Mouse (Mus musculus): ENCODE results near the gene Cntnap1. TPM values are rescaled to one million over a fixed set of nuclear protein-coding genes. Genes with fewer than 3 reads are reported as not detected.

Gene Cntnap1
- polyA plus RNA-seq, 1 experiment from 2014 or later, result 0.21 TPM

DNA sequence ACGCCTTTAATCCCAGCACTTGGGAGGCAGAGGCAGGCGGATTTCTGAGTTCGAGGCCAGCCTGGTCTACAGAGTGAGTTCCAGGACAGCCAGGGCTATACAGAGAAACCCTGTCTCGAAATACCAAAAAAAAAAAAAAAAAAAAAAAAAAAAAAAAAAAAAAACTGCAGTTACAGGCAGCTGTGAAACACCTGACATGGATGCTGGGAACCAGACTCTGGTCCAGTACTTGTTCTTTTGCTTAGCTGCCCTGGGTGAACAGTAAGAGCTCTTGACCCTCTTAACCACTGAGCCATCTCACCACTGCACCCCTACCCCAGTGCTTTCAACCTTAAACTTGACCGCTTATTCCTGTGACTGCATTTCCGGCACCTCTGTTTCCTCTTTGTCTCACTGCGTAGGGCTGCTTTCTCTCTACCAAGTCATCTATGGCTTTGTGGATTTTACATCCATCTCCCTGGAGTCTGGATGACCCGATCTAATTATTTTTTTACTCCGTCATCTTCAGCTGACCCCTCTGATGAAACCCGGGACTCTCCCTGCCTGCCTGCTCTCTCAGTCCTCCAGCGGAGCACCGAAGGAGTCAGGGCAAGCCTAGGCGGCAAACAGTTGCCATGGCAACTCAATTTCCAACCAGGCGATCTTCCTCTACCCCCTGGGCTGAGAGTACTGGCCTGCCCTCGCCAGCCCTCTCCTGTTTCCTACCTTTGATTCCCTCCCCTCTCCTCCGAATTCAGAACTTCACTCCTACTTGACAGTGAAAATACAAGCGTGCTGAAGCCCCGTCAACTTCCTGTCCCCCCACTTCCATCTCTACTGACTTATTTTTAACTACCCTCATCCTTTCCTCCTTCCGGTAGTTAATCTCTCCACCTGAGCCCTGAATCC lies 26.7 kb upstream of the Cntnap1 start:
- H3K9me3 ChIP-seq (ENCODE audit: control insufficient read depth, low read length), result no peaks in the 10 kb centered on the region
- peak overlapping the region; percentile 19 for H3K4me3 ChIP-seq (ENCODE audit: low read depth, low read length)
- WGBS, result 23% methylated on average over 18 of the region's 19 CpGs
- peak overlapping the region; percentile 23 for H3K9ac ChIP-seq (ENCODE audit: low read length)
- H3K27me3 ChIP-seq (ENCODE audit: control insufficient read depth, insufficient read depth, low read length), result no peaks in the 10 kb centered on the region
- 0 out of 2 replicates have a peak, but pooled peaks cover 10% of the 10 kb centered on the region for H3K4me1 ChIP-seq (ENCODE audit: control insufficient read depth, insufficient read depth, low read length)
- H3K36me3 ChIP-seq (ENCODE audit: control insufficient read depth, insufficient read depth, low read length), result no peaks in the 10 kb centered on the region
- DNase-seq (ENCODE audit: low spot score) (peak; percentile 71), ATAC-seq (ENCODE audit: insufficient number of reproducible peaks, low FRiP score, low TSS enrichment, low read depth) (no peak)
- H3K4me2 ChIP-seq (ENCODE audit: low read depth, severe bottlenecking), result peak overlapping the region; percentile 48
- no peak overlapping the region for H3K27ac ChIP-seq (replicated peaks; ENCODE audit: low read depth, low read length)

DNA sequence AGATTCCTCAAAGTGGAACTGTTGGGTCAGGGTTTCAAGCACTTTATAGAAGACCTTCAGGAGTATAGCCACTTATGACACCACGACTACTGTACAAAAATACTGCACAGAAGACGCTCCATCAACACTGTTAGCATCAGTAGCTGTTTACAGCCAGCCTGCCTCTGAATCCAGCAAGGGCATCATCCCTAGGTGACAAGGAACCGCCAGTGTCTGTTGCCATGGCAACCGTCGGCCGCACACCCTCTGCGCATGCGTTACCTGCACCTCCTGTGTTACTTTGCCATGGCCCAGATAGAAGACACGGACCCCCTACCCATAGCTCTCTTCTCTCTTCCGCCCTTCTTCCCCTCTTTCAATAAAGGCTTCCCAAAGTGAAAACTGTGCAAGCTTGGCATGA lies 23.9 kb upstream of the Cntnap1 start:
- no peak for ATAC-seq (ENCODE audit: insufficient number of reproducible peaks, low FRiP score, low TSS enrichment, low read depth)
- H3K27me3 ChIP-seq (ENCODE audit: control insufficient read depth, insufficient read depth, low read length), result no peaks in the 10 kb centered on the region
- no peak overlapping the region for H3K9ac ChIP-seq (ENCODE audit: low read length)
- peak; percentile 60 for DNase-seq (ENCODE audit: low spot score)
- no peak overlapping the region for H3K4me3 ChIP-seq (ENCODE audit: low read depth, low read length)
- H3K27ac ChIP-seq (replicated peaks; ENCODE audit: low read depth, low read length), result no peak overlapping the region
- peaks cover 16% of the 10 kb centered on the region for H3K4me1 ChIP-seq (ENCODE audit: control insufficient read depth, insufficient read depth, low read length)
- no peak overlapping the region for H3K4me2 ChIP-seq (ENCODE audit: low read depth, severe bottlenecking)
- H3K36me3 ChIP-seq (ENCODE audit: control insufficient read depth, insufficient read depth, low read length), result no peaks in the 10 kb centered on the region
- WGBS, result 27% methylated on average over 10 of the region's 10 CpGs
- no peaks in the 10 kb centered on the region for H3K9me3 ChIP-seq (ENCODE audit: control insufficient read depth, low read length)

DNA sequence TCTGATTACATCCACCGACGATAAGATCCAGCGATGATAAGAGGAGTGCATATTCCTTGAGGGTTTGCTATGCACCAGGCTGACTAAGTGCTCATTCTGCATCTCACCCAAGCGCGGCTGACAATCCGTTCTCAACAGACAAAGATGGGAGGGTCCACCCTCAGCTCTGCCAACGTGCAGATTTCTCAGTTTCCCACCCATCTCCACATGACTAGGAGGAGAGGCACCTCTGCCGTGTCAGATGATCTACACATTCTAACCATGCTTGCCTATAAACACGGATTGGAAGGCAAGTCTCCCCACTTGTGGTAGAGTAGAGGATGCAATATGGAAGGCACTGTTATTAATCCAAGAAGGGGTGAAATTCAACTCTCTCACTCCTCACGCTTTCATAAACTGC lies 21.6 kb upstream of the Cntnap1 start:
- Histone ChIP-seq H3K36me3 (ENCODE audit: control insufficient read depth, insufficient read depth, low read length) (no peaks in the 10 kb centered on the region), H3K4me1 (ENCODE audit: control insufficient read depth, insufficient read depth, low read length) (peaks cover 14% of the 10 kb centered on the region), H3K27ac (replicated peaks; ENCODE audit: low read depth, low read length) (0 out of 2 replicates have a peak overlapping the region, but pooled peaks have one; percentile 16), H3K27me3 (ENCODE audit: control insufficient read depth, insufficient read depth, low read length) (no peaks in the 10 kb centered on the region), H3K4me2 (ENCODE audit: low read depth, severe bottlenecking) (0 out of 2 replicates have a peak overlapping the region, but pooled peaks have one; percentile 16), H3K4me3 (ENCODE audit: low read depth, low read length) (no peak overlapping the region), H3K9ac (ENCODE audit: low read length) (no peak overlapping the region; the same call in 1 of the 2 replicates), H3K9me3 (ENCODE audit: control insufficient read depth, low read length) (no peaks in the 10 kb centered on the region)
- DNase-seq (ENCODE audit: low spot score) (no peak), ATAC-seq (ENCODE audit: insufficient number of reproducible peaks, low FRiP score, low TSS enrichment, low read depth) (no peak)
- WGBS, result 65% methylated on average over 10 of the region's 10 CpGs

DNA sequence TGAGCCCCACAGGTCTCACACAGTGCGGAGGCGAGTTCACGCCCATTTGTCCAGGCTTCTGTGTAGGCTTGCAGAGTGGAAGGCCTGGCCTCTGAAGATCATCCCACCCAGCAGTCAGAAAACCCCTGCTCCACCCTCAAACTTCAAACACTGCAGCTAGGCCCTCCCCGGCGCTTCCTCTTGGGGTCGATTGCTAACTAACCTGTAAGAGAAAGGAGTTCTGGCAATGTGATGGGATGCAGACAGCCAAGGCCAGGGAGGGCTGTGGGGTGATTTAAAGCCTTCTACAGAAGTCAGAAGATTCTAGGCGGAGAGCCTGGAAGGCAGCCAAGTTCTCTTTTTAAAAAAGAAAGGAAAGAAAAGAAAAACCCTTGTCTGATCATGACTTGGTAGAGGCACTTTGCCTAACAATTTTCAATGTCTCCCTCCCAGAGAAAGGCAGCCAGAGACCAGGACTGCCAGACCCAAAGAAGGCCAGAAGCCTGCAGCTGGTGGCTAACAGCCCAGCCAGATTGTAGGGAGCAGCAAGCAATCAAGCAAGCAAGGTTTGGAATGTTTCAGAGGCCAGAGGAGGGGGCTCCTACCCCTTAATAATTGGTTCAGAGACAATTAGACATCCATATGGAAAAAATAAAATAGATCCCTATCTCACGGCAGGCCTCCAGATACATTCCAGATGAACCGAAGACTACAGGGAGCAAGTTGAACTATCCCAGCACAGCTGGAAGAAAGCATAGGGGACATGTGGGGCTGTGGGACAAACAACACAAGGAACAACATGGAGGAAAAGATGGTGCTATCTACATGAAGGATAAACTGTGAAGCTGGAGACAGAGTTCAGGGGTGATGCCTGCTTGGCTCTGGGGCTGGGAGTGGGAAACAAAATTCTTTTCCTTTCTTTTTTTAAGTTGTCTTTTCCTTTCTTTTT lies 20.9 kb upstream of the Cntnap1 start:
- ATAC-seq (ENCODE audit: insufficient number of reproducible peaks, low FRiP score, low TSS enrichment, low read depth) (no peak), DNase-seq (ENCODE audit: low spot score) (no peak)
- H3K27me3 ChIP-seq (ENCODE audit: control insufficient read depth, insufficient read depth, low read length), result no peaks in the 10 kb centered on the region
- peaks cover 11% of the 10 kb centered on the region for H3K4me1 ChIP-seq (ENCODE audit: control insufficient read depth, insufficient read depth, low read length)
- H3K9ac ChIP-seq (ENCODE audit: low read length), result peak overlapping the region; percentile 36; the same call in 1 of the 2 replicates
- H3K4me3 ChIP-seq (ENCODE audit: low read depth, low read length), result no peak overlapping the region
- H3K36me3 ChIP-seq (ENCODE audit: control insufficient read depth, insufficient read depth, low read length), result no peaks in the 10 kb centered on the region
- WGBS, result 28% methylated on average over 9 of the region's 9 CpGs
- H3K9me3 ChIP-seq (ENCODE audit: control insufficient read depth, low read length), result no peaks in the 10 kb centered on the region
- peak overlapping the region; percentile 16; the same call in 1 of the 2 replicates for H3K27ac ChIP-seq (replicated peaks; ENCODE audit: low read depth, low read length)
- H3K4me2 ChIP-seq (ENCODE audit: low read depth, severe bottlenecking), result peak overlapping the region; percentile 16; the same call in 1 of the 2 replicates

GRCm38 (mm10) chr11:101151063-101151462 lies 19.3 kb upstream of the Cntnap1 start:
- Histone ChIP-seq H3K4me2 (ENCODE audit: low read depth, severe bottlenecking) (no peak overlapping the region), H3K27me3 (ENCODE audit: control insufficient read depth, insufficient read depth, low read length) (no peaks in the 10 kb centered on the region), H3K4me1 (ENCODE audit: control insufficient read depth, insufficient read depth, low read length) (peaks cover 16% of the 10 kb centered on the region), H3K36me3 (ENCODE audit: control insufficient read depth, insufficient read depth, low read length) (no peaks in the 10 kb centered on the region), H3K4me3 (ENCODE audit: low read depth, low read length) (no peak overlapping the region), H3K27ac (replicated peaks; ENCODE audit: low read depth, low read length) (no peak overlapping the region), H3K9ac (ENCODE audit: low read length) (no peak overlapping the region), H3K9me3 (ENCODE audit: control insufficient read depth, low read length) (no peaks in the 10 kb centered on the region)
- no peak for DNase-seq (ENCODE audit: low spot score)
- no peak for ATAC-seq (ENCODE audit: insufficient number of reproducible peaks, low FRiP score, low TSS enrichment, low read depth)
- 53% methylated on average over 2 of the region's 2 CpGs for WGBS

GRCm38 (mm10) chr11:101152825-101153224 lies 17.5 kb upstream of the Cntnap1 start:
- WGBS, result 82% methylated on average over 1 of the region's 1 CpGs
- Histone ChIP-seq H3K27ac (replicated peaks; ENCODE audit: low read depth, low read length) (no peak overlapping the region), H3K4me1 (ENCODE audit: control insufficient read depth, insufficient read depth, low read length) (peaks cover 17% of the 10 kb centered on the region), H3K9ac (ENCODE audit: low read length) (no peak overlapping the region), H3K4me3 (ENCODE audit: low read depth, low read length) (no peak overlapping the region), H3K9me3 (ENCODE audit: control insufficient read depth, low read length) (no peaks in the 10 kb centered on the region), H3K36me3 (ENCODE audit: control insufficient read depth, insufficient read depth, low read length) (no peaks in the 10 kb centered on the region), H3K27me3 (ENCODE audit: control insufficient read depth, insufficient read depth, low read length) (no peaks in the 10 kb centered on the region), H3K4me2 (ENCODE audit: low read depth, severe bottlenecking) (no peak overlapping the region)
- no peak for ATAC-seq (ENCODE audit: insufficient number of reproducible peaks, low FRiP score, low TSS enrichment, low read depth)
- no peak for DNase-seq (ENCODE audit: low spot score)

DNA sequence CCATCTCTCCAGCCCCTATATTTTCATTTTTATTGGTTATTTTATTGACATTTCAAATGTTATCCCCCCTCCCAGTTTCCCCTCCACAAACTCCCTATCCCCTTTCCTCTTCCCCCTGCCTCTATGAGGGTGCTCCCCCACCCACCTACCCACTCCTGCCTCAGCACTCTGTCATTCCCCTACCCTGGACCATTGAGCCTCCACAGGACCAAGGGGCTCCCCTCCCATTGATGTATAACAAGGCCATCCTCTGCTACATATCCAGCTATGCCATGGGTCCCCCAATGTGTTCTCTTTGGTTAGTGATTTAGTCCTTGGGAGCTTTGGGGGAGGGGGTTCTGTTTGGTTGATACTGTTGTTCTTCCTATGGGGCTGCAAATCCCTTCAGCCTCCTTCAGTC lies 15.7 kb upstream of the Cntnap1 start:
- Histone ChIP-seq H3K4me3 (ENCODE audit: low read depth, low read length) (no peak overlapping the region), H3K36me3 (ENCODE audit: control insufficient read depth, insufficient read depth, low read length) (no peaks in the 10 kb centered on the region), H3K27me3 (ENCODE audit: control insufficient read depth, insufficient read depth, low read length) (no peaks in the 10 kb centered on the region), H3K4me1 (ENCODE audit: control insufficient read depth, insufficient read depth, low read length) (peaks cover 8% of the 10 kb centered on the region; the same call in 1 of the 2 replicates), H3K9ac (ENCODE audit: low read length) (no peak overlapping the region), H3K9me3 (ENCODE audit: control insufficient read depth, low read length) (no peaks in the 10 kb centered on the region), H3K27ac (replicated peaks; ENCODE audit: low read depth, low read length) (no peak overlapping the region), H3K4me2 (ENCODE audit: low read depth, severe bottlenecking) (no peak overlapping the region)
- DNase-seq (ENCODE audit: low spot score) (no peak), ATAC-seq (ENCODE audit: insufficient number of reproducible peaks, low FRiP score, low TSS enrichment, low read depth) (no peak)

DNA sequence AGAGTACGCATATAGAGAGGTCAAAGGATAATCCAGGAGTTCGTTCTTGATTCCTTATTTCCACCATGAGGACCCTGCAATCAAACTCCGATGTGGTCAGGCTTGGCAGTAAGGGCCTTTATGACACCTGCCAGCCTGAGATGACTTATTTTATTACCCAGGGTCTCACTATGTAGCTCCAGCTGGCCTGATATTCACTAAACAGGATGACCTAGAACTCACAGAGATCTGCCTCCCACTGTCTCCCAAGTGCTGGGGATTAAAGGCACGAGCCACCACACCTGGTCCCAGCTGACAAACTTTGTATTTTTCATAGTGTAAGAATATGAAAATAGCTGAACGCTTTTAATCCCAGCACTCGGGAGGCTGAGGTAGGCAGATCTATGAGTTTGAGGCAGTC lies 15.2 kb upstream of the Cntnap1 start:
- Histone ChIP-seq H3K27ac (replicated peaks; ENCODE audit: low read depth, low read length) (no peak overlapping the region), H3K9me3 (ENCODE audit: control insufficient read depth, low read length) (no peaks in the 10 kb centered on the region), H3K4me1 (ENCODE audit: control insufficient read depth, insufficient read depth, low read length) (peaks cover 8% of the 10 kb centered on the region; the same call in 1 of the 2 replicates), H3K4me3 (ENCODE audit: low read depth, low read length) (no peak overlapping the region), H3K36me3 (ENCODE audit: control insufficient read depth, insufficient read depth, low read length) (no peaks in the 10 kb centered on the region), H3K4me2 (ENCODE audit: low read depth, severe bottlenecking) (no peak overlapping the region; the same call in 1 of the 2 replicates), H3K27me3 (ENCODE audit: control insufficient read depth, insufficient read depth, low read length) (no peaks in the 10 kb centered on the region), H3K9ac (ENCODE audit: low read length) (no peak overlapping the region)
- DNase-seq (ENCODE audit: low spot score) (no peak), ATAC-seq (ENCODE audit: insufficient number of reproducible peaks, low FRiP score, low TSS enrichment, low read depth) (no peak)
- 65% methylated on average over 6 of the region's 6 CpGs for WGBS
